Mouse (Mus musculus): ENCODE measurements around the gene Srp68.
"Not testable (repeated sequence)": the region's sequence is repeated elsewhere in the genome, so short reads cannot be mapped to it uniquely, and the experiment has no call there.

The Srp68 gene

DNA sequence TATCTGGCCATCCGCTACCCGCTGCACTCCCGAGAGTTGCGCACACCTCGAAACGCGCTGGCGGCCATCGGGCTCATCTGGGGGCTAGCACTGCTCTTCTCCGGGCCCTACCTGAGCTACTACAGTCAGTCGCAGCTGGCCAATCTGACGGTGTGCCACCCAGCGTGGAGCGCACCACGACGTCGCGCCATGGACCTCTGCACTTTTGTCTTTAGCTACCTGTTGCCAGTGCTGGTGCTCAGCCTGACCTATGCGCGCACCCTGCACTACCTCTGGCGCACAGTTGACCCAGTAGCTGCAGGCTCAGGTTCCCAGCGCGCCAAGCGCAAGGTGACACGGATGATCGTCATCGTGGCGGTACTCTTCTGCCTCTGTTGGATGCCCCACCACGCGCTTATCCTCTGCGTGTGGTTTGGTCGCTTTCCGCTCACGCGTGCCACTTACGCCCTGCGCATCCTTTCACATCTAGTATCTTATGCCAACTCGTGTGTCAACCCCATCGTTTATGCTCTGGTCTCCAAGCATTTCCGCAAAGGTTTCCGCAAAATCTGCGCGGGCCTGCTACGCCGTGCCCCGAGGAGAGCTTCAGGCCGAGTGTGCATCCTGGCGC, 9.0 kb upstream of the Srp68 start:
- no peak for DNase-seq (ENCODE audit: low read depth, low spot score)

DNA sequence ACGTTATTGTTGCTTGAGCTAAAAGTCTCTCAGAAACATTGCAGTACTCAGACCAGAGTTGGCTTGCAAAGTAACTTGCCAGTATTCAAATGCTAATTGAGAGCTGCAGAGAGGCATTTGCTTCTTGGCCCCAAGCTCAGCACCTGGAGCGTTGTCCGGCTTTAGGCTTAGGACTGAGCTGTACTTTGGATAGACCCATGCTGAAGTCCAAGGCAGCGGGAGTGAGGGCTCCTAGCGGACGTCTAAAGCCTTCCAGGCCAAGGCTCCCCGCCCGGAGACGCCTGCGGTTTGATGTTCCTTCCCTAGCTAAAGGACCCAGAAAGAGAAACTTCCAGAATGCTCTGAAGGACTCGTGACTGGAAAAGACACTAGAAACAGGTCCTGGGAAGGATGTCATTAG, 8.1 kb upstream of the Srp68 start:
- no peak for DNase-seq (ENCODE audit: low read depth, low spot score)

DNA sequence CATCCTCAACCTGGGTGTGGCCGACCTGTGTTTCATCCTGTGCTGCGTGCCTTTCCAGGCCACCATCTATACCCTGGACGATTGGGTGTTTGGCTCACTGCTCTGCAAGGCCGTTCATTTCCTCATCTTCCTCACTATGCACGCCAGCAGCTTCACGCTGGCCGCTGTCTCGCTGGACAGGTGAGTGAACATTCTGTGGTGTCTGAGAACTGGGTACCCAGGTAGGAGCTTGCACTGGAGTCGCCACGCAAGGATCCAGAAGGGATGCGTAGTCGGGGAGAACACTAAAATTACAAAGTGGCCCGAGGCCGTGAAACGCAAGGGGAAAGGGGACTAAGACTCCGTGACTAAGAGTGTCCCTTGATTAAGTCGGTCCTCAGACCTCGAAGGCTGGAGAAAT, 7.7 kb upstream of the Srp68 start:
- DNase-seq (ENCODE audit: low read depth, low spot score), result no peak

DNA sequence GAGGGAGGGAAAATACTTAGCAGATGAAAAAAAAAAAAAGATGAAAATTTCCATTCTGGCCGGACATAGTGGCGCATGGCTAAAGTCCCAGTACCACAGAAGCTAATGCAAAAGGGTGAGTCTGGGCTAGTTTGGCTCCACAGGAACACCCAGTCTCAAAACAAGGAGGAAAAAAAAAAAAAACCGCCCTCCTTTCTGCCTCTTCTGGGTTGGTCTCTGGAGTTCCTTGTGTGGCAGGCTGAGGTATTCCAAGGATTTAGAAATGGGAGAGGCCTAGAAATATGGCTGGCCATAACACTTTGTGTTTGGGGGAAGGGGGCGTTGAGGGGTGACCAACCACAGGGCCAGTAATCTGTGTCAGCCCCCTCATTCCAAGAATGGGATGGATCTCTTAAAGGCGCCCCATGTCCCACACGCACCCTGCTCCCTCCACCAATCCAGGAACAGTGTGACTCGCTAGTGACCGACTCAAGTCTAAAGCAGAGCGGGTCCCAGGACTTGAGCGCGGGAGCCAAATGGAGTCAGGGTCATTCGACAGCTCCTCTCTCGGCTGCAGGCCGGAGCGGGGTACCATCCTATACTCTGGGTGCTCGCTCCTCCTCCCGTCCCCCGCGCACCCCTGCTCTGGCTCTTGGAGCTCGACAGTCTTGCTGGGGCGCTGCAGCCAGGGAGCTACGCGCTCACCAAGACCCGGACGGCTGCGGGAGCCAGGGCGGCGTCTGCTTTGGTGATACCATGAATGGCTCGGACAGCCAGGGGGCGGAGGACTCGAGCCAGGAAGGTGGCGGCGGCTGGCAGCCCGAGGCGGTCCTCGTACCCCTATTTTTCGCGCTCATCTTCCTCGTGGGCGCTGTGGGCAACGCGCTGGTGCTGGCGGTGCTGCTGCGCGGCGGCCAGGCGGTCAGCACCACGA, 7.0 kb upstream of the Srp68 start, which contains the start of gene Galr2:
Gene Galr2 (plus strand): TSS at position 189 of the 913 bp plus-strand sequence.
- no peak for DNase-seq (ENCODE audit: low read depth, low spot score)

DNA sequence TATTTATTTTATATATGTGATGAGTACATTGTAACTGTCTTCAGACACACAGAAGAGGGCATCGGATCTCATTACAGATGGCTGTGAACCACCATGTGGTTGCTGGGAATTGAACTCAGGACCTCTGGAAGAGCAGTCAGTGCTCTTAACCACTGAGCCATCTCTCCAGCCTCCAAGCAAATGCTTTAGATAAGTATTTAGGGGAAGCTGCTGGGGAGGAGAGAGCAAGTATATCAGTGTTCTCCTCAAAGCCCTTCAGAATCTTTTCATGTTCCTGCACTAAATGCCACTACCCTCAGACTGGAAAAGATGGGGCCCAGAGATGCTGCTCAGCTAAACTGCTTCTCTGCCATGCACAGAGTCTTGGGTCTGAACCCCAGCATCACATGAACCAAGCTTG, 3.2 kb upstream of the Srp68 start:
- DNase-seq (ENCODE audit: low read depth, low spot score), result not testable (repeated sequence)

DNA sequence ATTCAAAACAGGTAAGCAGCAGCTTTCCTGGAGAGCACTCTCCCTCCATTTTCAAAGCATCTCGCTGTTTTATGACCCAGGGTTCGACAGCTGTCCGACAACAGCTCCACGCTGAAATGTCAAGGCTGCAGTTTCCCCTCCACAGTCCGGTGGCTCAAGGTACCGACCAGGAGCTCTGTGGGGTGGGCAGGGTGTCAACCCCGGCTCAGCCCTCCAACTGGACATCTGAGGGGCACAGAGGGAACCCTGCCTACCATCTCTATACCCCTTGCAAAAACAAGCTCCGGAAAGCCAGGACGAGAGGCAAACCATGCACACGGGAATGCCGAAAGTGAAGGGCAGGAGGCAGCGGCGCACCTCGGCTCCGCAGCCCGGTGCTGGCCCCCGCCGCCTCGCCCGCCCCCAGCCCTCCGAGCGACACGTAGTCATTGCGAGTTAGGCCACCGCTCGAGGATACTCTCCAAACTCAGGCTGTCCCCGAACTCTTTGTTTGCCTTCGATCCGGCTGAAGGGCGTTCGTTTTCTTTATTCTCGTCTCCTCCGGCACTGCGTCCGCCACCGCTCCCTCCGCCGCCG, 460 bp downstream of the Srp68 start:
- peak; percentile 17 for DNase-seq (ENCODE audit: low read depth, low spot score)

DNA sequence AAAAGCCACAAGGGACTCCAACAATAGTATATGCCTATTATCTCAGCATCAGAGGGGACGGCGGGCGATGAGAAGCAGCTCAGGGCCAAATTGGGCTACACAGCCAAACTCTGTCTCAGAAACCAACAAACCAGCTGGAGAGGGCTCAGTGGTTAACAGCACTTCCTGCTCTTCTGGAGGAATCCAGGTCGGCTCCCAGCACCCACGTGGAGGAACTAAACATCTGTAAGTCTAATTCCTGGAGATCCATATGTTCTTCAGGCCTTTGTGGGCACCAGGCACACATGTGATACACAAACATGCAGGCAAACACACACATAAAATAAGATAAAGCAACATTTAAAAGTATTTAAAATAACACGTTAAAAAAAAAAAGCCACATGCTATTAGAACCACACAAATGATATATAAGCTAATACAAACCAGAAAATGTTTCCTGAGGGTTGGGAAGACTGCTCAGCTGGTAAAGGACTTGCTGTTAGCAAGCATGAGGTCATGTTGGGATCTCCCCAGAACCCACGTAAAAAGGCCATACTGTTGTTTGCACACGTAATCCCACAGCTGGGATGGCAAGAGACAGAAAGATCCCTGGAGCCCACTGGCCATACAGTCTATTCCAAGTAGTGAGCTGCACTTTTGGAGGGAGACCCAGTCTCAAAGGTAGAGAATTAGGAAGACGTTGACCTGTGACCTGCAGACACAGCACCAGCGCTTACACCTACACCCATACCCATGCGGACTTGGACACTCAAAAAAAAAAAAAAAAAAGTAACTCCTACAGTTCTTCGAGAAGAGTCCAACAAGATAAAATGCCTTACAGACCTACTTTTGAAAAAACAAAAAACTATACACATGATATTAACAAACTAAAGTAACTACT, 1.2 kb downstream of the Srp68 start:
- DNase-seq (ENCODE audit: low read depth, low spot score), result no peak

DNA sequence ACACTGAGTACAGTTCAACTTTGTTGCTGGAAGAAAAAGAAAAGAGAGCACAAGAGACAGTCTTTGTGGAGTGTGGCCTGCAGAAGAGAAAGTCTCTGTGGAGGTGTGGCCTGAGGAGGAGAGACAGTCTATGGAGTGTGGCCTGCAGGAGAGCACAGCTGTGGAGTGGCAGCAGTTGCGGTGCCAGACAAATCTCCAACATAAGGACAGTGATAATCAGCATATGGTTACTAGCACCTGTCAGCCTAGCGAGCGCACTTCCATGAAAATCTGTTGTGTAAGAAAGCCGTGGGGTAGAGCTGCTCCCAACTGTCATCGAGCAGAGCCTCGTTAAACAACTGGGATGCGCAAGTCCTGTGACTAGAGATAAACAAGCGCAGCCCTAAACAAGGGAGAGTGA, 4.5 kb downstream of the Srp68 start:
- no peak for DNase-seq (ENCODE audit: low read depth, low spot score)

DNA sequence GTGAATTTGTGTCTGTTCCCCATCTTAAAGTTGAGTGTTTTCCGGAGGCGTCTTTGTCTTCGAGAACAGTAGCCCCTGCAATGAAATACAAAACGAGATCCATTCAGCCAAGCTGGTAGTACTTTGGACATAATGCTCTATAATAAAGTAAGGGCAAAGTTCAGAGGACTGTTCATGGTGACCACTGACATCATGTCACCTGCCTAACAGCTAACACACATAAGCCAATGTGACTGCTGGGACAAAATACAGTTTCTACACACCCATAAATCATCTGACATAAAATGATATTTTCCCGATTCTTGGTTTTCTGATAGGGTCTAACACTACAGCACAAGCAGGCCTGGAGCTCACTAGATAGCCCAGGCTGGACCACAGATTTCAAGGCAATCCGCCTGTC, 5.7 kb downstream of the Srp68 start:
- DNase-seq (ENCODE audit: low read depth, low spot score), result no peak

DNA sequence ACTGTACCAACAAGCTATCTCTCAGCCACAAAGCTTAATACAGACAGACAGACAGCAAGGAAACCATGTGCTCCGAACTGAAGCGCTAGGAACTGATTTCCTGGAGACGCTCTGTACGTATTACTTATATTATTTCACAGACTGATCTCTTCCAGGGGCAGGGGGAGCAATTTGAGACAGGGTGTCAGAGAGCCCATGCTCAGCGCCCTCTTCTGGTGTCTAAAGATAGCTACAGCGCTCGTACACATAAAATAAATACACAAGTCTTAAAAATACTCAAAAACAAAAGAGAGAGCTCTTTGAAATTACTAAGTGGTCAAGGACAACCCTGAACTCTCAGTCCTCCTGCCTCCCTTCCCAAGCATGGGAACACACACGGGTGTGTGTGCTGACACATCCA, 6.4 kb downstream of the Srp68 start:
- no peak for DNase-seq (ENCODE audit: low read depth, low spot score)

DNA sequence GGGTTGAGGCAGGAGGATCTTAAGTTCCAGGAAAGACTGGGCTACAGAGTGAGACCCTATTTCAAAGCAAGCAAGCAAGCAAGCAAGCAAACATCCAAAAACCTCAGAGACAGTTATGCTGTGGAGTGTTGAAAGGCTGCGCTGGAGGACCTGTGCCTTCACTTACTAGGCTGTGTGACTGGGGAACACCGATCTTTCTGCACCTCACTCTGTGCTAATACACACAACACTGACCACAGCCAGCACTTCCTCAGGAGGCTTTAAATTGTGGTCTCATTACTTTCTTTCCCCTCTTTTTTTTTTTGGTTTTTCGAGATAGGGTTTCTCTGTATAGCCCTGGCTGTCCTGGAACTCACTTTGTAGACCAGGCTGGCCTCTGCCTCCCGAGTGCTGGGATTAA, 8.2 kb downstream of the Srp68 start:
- DNase-seq (ENCODE audit: low read depth, low spot score), result no peak

DNA sequence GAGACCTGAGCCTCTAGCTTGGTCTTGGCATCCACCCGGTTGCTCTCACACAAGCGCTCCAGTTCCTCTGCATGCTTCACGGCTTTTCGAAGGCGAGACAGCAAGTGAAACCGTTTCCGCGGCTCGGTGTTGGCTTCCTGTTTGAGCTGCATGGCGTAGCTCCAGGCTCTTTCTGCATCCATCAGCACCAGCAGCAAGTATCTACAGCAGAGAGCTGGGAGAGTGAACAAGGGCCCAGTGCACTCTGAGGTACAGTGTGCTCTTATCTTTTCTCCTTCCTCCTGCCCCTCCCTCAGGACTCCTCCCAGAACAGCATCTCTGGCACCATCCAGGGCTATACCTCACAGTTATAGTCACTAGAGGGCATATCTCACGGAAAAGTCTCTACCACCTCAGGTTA, 8.7 kb downstream of the Srp68 start:
- DNase-seq (ENCODE audit: low read depth, low spot score), result peak; percentile 49

DNA sequence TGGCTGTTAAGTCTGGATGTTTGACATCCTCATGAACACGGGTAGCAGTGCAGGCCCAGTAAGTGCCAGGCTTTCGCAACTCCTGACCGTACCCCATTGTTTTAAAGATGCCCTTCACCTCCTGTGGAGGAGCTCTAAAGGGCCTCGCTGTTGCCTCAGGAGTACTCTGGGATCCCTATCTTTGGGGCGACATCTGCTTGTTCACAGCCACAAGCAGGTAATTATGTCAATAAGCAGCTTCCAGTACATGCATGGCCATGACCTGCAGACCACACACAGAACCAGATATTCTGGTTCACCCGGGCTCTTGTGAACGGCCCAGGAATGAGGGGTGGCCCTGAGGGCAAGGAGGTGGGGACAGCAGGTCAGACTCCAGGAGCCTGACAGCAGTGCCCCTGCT, 13.8 kb downstream of the Srp68 start:
- no peak for DNase-seq (ENCODE audit: low read depth, low spot score)

DNA sequence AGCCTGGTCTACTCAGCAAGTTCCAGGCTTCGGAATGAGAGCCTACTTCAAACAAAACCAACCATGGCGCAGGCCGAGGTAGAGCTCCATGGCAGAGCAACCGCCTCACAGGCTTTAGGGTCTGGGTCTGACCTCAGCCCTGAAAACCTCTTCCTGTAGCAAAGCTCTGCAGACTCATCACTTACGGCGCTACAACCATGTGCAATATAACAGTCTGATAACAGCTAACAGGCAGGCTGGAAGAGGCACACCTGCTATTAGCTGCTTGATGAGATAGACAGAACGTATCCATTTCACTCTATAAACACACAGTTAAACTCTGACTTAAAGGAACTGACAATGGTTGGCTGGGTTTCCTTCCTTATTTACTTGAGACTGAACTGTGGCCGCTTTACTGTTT, 14.6 kb downstream of the Srp68 start:
- peak; percentile 25 for DNase-seq (ENCODE audit: low read depth, low spot score)

DNA sequence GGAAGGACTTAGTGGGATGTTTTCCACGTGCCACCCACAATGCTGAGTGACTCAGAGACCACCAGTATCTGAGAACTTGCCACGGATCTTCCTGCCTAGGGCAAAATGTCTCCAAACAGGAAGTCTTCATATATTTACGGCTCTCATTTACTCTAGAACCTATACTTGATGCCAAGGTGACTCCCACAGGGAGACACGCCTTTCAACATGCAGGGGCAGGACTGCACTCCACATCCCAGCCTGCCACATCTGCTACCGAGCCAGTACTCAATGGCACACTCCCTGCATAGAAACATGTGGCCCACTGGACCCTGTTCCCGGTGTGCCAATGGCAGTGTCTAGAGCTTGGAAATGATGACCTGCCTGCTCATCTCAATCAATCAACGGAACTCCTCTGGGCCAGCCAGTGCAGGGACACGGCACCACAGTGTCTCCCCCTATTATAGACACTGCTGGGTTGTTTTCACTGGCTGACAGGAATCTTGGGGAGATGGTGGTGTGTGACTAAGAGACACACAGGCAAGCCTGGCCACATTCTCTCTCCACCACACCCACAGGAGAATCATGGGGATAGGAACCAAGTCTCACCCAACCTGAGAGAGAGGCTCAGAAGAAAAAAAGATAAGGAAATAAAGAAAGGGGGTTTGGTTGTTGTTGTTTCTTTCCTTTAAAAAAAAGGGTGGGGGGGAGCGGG, 17.9 kb downstream of the Srp68 start:
- DNase-seq (ENCODE audit: low read depth, low spot score), result peak; percentile 68

DNA sequence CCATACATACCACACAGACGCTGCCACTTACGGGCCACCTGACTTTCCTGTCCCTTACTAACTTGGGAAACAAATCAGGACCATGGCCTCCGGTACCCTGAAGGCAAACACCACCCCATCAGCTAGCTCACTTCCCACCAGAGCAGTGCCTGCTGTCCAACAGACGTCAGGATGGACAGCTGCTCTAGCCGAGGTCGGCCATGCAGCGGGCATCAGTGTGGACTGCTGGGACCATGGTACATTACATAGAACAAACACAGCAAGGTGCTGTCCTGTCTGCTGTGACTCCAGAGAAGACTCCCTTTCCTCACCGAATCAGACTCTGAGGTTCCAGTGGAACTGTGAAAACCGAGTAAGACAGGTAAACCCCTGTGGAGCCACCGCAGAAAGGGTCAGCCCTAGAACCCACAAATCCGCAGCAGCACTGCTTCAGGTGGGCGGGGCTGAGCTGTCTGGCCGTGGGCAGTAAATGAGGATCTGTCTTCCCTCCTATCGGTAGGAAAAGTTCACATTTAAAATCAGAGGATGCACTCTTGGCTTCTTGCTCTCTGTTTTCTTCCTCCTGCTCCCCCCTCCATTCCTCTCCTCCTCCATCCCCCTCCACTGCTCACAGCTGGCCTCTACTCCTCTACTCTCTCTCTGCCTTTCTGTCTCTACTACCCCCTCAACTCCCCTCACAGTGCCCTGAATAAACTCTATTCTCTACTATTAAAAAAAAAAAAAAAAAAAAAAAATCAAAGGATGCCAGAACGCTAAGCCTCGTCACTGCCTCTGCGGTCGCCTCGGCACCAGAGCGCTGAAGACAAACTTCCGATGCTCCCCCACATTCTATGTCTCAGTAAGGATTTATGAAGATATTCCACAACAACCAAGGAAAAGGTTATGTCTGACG, 18.7 kb downstream of the Srp68 start:
- DNase-seq (ENCODE audit: low read depth, low spot score), result peak; percentile 50

DNA sequence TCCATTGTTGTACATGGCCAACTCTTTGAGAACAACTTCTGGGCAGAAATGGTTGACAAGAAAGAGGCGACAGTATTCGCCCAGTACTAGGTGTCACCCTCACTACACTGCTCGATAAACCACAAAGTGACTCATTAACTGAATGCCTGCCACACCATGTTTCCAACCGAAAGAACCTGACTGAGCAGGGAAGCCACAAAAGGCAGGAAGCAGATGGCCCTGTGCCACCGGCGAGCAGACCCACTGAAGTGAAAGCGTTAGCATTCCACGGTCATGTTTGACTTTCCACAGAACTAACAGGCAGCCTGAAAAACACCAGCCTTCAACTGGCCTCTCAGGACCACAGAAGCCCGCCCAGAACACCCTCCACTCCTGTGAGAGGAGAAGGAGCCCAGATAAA, 19.4 kb downstream of the Srp68 start:
- DNase-seq (ENCODE audit: low read depth, low spot score), result peak; percentile 82

DNA sequence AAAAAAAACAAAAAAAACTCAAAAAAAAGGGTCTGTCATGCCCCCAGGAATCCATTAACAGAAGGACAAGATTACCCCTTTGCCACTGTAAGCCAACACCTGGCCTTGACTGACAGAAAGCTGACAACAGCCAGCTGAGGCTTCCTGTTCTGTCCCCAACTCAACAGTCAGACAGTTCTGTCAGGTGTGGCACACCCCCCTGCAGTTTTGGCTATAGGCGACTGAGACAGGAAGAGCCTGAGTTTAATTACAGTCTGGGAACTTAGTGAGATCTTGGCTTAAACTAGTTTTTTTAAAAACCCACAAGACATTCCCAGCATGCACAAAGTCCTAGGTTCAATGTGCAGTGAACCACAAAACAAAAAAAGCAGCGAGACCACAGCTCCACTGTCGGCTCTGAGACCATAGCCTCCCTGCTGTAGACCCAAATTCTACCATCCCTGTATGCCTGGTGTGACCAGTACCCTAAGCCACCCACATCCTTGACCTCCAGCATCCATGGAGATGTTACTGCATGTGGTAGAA, 20.9 kb downstream of the Srp68 start:
- DNase-seq (ENCODE audit: low read depth, low spot score), result peak; percentile 22

DNA sequence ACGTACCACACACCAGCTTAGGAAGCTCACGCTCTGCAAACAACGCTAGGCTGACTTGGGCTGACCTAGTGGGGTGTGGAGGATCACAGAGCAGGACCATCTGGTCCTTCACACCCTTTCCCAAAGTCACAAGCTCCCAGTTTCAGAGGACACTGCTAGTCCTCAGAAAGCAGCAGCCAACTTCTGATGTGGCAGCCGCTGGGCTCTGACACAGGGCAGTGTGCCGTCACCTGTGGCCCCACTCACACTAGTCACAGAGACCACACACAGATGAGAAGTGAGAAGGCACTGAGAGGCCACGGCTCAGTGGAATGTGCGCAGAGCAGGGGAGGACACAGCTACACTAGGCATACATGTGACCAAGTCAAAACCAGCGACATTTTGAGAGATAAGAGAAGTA, 23.1 kb downstream of the Srp68 start:
- no peak for DNase-seq (ENCODE audit: low read depth, low spot score)

All from CD4-positive helper T cell, adult 2 months (primary cell).